In genomic region chr15:61183751-61184596, GRCm38 (mm10) we compare ENCODE assay signal across 11 mouse cellular contexts.
DNase-seq lines count a peak whose midpoint lies in the region; ATAC-seq lines count a peak whose summit lies in the region.
"Had no signal": no experiment of that assay in that cellular context is flagged by ENCODE, and none has a peak within 500 bp of the region (broad histone marks: within the 10 kb centered on the region; RNA-seq: fewer than 3 reads in every experiment).

No protein-coding gene starts in this region.

- H3K36me3 ChIP-seq in intestine, embryonic 14.5 days (ENCODE audit: control insufficient read depth, insufficient read depth, low read length) = no peaks in the 10 kb centered on the region
- H3K36me3 ChIP-seq in intestine, embryonic 16.5 days (ENCODE audit: control insufficient read depth, insufficient read depth, low read length) = no peaks in the 10 kb centered on the region
- H3K36me3 ChIP-seq in neural tube, embryonic 15.5 days = no peaks in the 10 kb centered on the region
- H3K36me3 ChIP-seq: lung, embryonic 15.5 days; midbrain, embryonic 12.5 days had no signal

- H3K4me2 ChIP-seq in intestine, embryonic 14.5 days (ENCODE audit: low read length) = no peak overlapping the region
- no peak overlapping the region for H3K4me2 ChIP-seq in intestine, embryonic 16.5 days (ENCODE audit: low read depth, low read length)
- H3K4me2 ChIP-seq in neural tube, embryonic 15.5 days = no peak overlapping the region
- H3K4me2 ChIP-seq: lung, embryonic 15.5 days; midbrain, embryonic 12.5 days had no signal

- H3K9me3 ChIP-seq in intestine, embryonic 14.5 days (ENCODE audit: control insufficient read depth, low read length) = no peaks in the 10 kb centered on the region
- H3K9me3 ChIP-seq in intestine, embryonic 16.5 days (ENCODE audit: control insufficient read depth, low read length) = no peaks in the 10 kb centered on the region
- H3K9me3 ChIP-seq in neural tube, embryonic 15.5 days (replicated peaks) = no peaks in the 10 kb centered on the region
- H3K9me3 ChIP-seq: lung, embryonic 15.5 days; midbrain, embryonic 12.5 days had no signal

- no peak overlapping the region for H3K9ac ChIP-seq in intestine, embryonic 14.5 days (ENCODE audit: low read length)
- no peak overlapping the region for H3K9ac ChIP-seq in intestine, embryonic 16.5 days (ENCODE audit: low read depth, low read length)
- H3K9ac ChIP-seq in neural tube, embryonic 15.5 days (replicated peaks) = no peak overlapping the region
- H3K9ac ChIP-seq: lung, embryonic 15.5 days; midbrain, embryonic 12.5 days had no signal

- H3K4me1 ChIP-seq in intestine, embryonic 14.5 days (replicated peaks; ENCODE audit: control insufficient read depth, insufficient read depth, low read length) = peaks cover 5% of the 10 kb centered on the region
- H3K4me1 ChIP-seq in intestine, embryonic 16.5 days (ENCODE audit: control insufficient read depth, insufficient read depth, low read length) = no peaks in the 10 kb centered on the region
- peaks cover 7% of the 10 kb centered on the region; the same call in 1 of the 2 replicates for H3K4me1 ChIP-seq in neural tube, embryonic 15.5 days
- H3K4me1 ChIP-seq: lung, embryonic 15.5 days had no signal

- WGBS in intestine, embryonic 14.5 days = 32% methylated on average over 11 of the region's 11 CpGs
- 43% methylated on average over 11 of the region's 11 CpGs for WGBS in intestine, embryonic 16.5 days
- WGBS in neural tube, embryonic 15.5 days = 16% methylated on average over 11 of the region's 11 CpGs

- peak overlapping the region; percentile 35; the same call in 1 of the 2 replicates for H3K27ac ChIP-seq in intestine, embryonic 14.5 days (ENCODE audit: low read depth)
- no peak overlapping the region for H3K27ac ChIP-seq in intestine, embryonic 16.5 days (ENCODE audit: low read length)
- no peak overlapping the region for H3K27ac ChIP-seq in neural tube, embryonic 15.5 days (replicated peaks)
- H3K27ac ChIP-seq: lung, embryonic 15.5 days; midbrain, embryonic 12.5 days had no signal

- no peaks in the 10 kb centered on the region for H3K27me3 ChIP-seq in intestine, embryonic 14.5 days (replicated peaks; ENCODE audit: control insufficient read depth, insufficient read depth, low read length)
- no peaks in the 10 kb centered on the region for H3K27me3 ChIP-seq in intestine, embryonic 16.5 days (replicated peaks; ENCODE audit: control insufficient read depth, insufficient read depth, low read length)
- H3K27me3 ChIP-seq in neural tube, embryonic 15.5 days (replicated peaks) = no peaks in the 10 kb centered on the region
- H3K27me3 ChIP-seq: lung, embryonic 15.5 days; midbrain, embryonic 12.5 days; Patski had no signal

- ATAC-seq in intestine, embryonic 14.5 days (replicated peaks; ENCODE audit: low FRiP score, low TSS enrichment, low read depth) = no peak; the same call in 1 of the 2 replicates
- ATAC-seq in intestine, embryonic 16.5 days = no peak
- ATAC-seq in neural tube, embryonic 15.5 days (ENCODE audit: low FRiP score) = no peak
- ATAC-seq: Patski had no signal

- DNase-seq in intestine, embryonic 14.5 days (ENCODE audit: low spot score) = no peak
- peak; percentile 37 for DNase-seq in neural tube, embryonic 10.5 days (ENCODE audit: extremely low spot score, low spot score)
- DNase-seq in fibroblast of lung, adult 2 months (ENCODE audit: low read depth) = peak; percentile 63
- no peak for DNase-seq in cerebellum, postnatal 10 days
- DNase-seq in layer of hippocampus, adult 9-11 months = no peak
- DNase-seq: adrenal gland, adult 2 months had no signal

- H3K4me3 ChIP-seq in intestine, embryonic 14.5 days (ENCODE audit: low read depth, low read length) = no peak overlapping the region
- no peak overlapping the region for H3K4me3 ChIP-seq in intestine, embryonic 16.5 days (ENCODE audit: low read length)
- H3K4me3 ChIP-seq in neural tube, embryonic 15.5 days (replicated peaks) = no peak overlapping the region
- H3K4me3 ChIP-seq: lung, embryonic 15.5 days; midbrain, embryonic 12.5 days had no signal

Comparison
In these comparisons a context has a peak if more than half of its experiments do, and no peak if none do; other contexts are left out.
1. DNase-seq: peak in neural tube, embryonic 10.5 days (single experiment) and fibroblast of lung, adult 2 months (single experiment); none in intestine, embryonic 14.5 days (single experiment), cerebellum, postnatal 10 days (0 of 2) and layer of hippocampus, adult 9-11 months (single experiment).